Mouse (Mus musculus) adrenal gland, adult (tissue): ENCODE measurements around the gene Alkbh2.

Source experiments
- DNase-seq, 2 experiments: peaks; one replicate each; pipeline ENCODE4 v3.0.0; 2022 to 2023; ENCODE audit warnings: low spot score in 1 of 2; ENCODE audit not compliant: inconsistent age in 2 of 2

The Alkbh2 gene

GRCm38 (mm10) chr5:114146028-114146888 lies 18.2 kb upstream of the Alkbh2 start, which contains the start of gene Acacb:
Gene Acacb, plus strand, starts transcription at chr5:114146535.
- DNase-seq, result peak; percentile 74 to 81

GRCm38 (mm10) chr5:114139175-114139574 lies 11.2 kb upstream of the Alkbh2 start:
- DNase-seq, result peak; percentile 91 to 97

GRCm38 (mm10) chr5:114138277-114139164 lies 10.5 kb upstream of the Alkbh2 start:
- peak in 1 of 2 experiments; percentile 51 for DNase-seq

GRCm38 (mm10) chr5:114137481-114138276 lies 9.7 kb upstream of the Alkbh2 start:
- peak in 1 of 2 experiments; percentile 52 for DNase-seq

- no peak for DNase-seq
Observed at GRCm38 (mm10) chr5:114135516-114135915, 7.5 kb upstream of the Alkbh2 start.

- DNase-seq, result peak; percentile 78 to 91
Observed at GRCm38 (mm10) chr5:114134091-114134534, 6.1 kb upstream of the Alkbh2 start.

- no peak for DNase-seq
Observed at GRCm38 (mm10) chr5:114132841-114133240, 4.8 kb upstream of the Alkbh2 start.

- DNase-seq, result peak in 1 of 2 experiments; percentile 86
Observed at GRCm38 (mm10) chr5:114131521-114131840, 3.5 kb upstream of the Alkbh2 start.

- DNase-seq, result peak; percentile 93 to 98
Observed at GRCm38 (mm10) chr5:114130698-114131520, 2.9 kb upstream of the Alkbh2 start.

- DNase-seq, result peak in 1 of 2 experiments; percentile 61
Observed at GRCm38 (mm10) chr5:114130211-114130605, 2.2 kb upstream of the Alkbh2 start, which contains the start of gene Ung. Gene Ung, plus strand, starts transcription at chr5:114130386.

GRCm38 (mm10) chr5:114129550-114130210 lies 1.7 kb upstream of the Alkbh2 start:
- DNase-seq, result no peak

- no peak for DNase-seq
Observed at GRCm38 (mm10) chr5:114126499-114127244, 1.3 kb downstream of the Alkbh2 start.

- DNase-seq, result no peak
Observed at GRCm38 (mm10) chr5:114126008-114126407, 2.0 kb downstream of the Alkbh2 start.

- no peak for DNase-seq
Observed at GRCm38 (mm10) chr5:114119806-114120205, 8.2 kb downstream of the Alkbh2 start.

- DNase-seq, result no peak
Observed at GRCm38 (mm10) chr5:114116586-114116985, 11.4 kb downstream of the Alkbh2 start.

GRCm38 (mm10) chr5:114115030-114115429 lies 13.0 kb downstream of the Alkbh2 start:
- DNase-seq, result no peak

GRCm38 (mm10) chr5:114113334-114113733 lies 14.7 kb downstream of the Alkbh2 start:
- DNase-seq, result no peak

GRCm38 (mm10) chr5:114106391-114106935 lies 21.6 kb downstream of the Alkbh2 start:
- peak; percentile 76 to 89 for DNase-seq
